Mouse (Mus musculus): ENCODE results near the gene Cped1. TPM values are rescaled to one million over a fixed set of nuclear protein-coding genes. Genes with fewer than 3 reads are reported as not detected.
"Not testable (repeated sequence)": the region's sequence is repeated elsewhere in the genome, so short reads cannot be mapped to it uniquely, and the experiment has no call there.

Cped1 gene
- polyA plus RNA-seq, 1 experiment from 2014 or later = 74.8 TPM

DNA sequence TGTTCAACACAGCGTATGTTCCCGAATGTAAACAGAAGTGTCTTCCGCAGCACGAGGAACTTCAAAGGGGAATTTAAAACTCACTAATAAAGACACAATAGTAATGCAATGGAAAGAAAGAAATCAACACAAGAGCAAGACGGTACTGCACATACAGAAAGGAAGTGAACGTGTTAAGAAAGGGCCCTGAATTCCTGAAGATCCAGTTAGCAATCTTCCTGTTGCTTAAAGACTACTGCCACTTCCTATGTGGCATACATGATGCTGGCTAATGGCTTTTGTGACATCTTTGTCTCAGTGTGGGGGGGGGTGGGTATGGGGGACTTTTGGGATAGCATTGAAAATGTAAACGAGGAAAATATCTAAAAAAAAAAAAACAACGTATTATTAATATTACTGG is 50.7 kb downstream of the Cped1 start:
- WGBS = 88% methylated on average over 8 of the region's 8 CpGs
- Histone ChIP-seq H3K36me3 (ENCODE audit: control insufficient read depth, insufficient read depth, low read length) (peaks cover 3% of the 10 kb centered on the region; the same call in 1 of the 2 replicates), H3K27me3 (ENCODE audit: control insufficient read depth, insufficient read depth, low read length) (no peaks in the 10 kb centered on the region), H3K4me3 (ENCODE audit: low read depth, low read length) (no peak overlapping the region), H3K4me1 (ENCODE audit: control insufficient read depth, insufficient read depth, low read length) (no peaks in the 10 kb centered on the region), H3K9ac (ENCODE audit: low read length) (no peak overlapping the region), H3K9me3 (ENCODE audit: control insufficient read depth, low read length) (no peaks in the 10 kb centered on the region), H3K27ac (replicated peaks; ENCODE audit: low read depth, low read length) (no peak overlapping the region), H3K4me2 (ENCODE audit: low read depth, severe bottlenecking) (no peak overlapping the region)
- ATAC-seq (ENCODE audit: insufficient number of reproducible peaks, low FRiP score, low TSS enrichment, low read depth) = no peak
- DNase-seq (ENCODE audit: low spot score) = no peak

GRCm38 (mm10) chr6:22036911-22037310 is 51.2 kb downstream of the Cped1 start:
- Histone ChIP-seq H3K4me3 (ENCODE audit: low read depth, low read length) (no peak overlapping the region), H3K27ac (replicated peaks; ENCODE audit: low read depth, low read length) (no peak overlapping the region), H3K36me3 (ENCODE audit: control insufficient read depth, insufficient read depth, low read length) (peaks cover 3% of the 10 kb centered on the region; the same call in 1 of the 2 replicates), H3K9ac (ENCODE audit: low read length) (no peak overlapping the region), H3K9me3 (ENCODE audit: control insufficient read depth, low read length) (no peaks in the 10 kb centered on the region), H3K27me3 (ENCODE audit: control insufficient read depth, insufficient read depth, low read length) (no peaks in the 10 kb centered on the region), H3K4me1 (ENCODE audit: control insufficient read depth, insufficient read depth, low read length) (no peaks in the 10 kb centered on the region), H3K4me2 (ENCODE audit: low read depth, severe bottlenecking) (no peak overlapping the region)
- ATAC-seq (ENCODE audit: insufficient number of reproducible peaks, low FRiP score, low TSS enrichment, low read depth) = no peak
- WGBS = 70% methylated on average over 1 of the region's 1 CpGs
- DNase-seq (ENCODE audit: low spot score) = no peak

GRCm38 (mm10) chr6:22037441-22038050 is 51.8 kb downstream of the Cped1 start:
- WGBS = 72% methylated on average over 4 of the region's 4 CpGs
- Histone ChIP-seq H3K27me3 (ENCODE audit: control insufficient read depth, insufficient read depth, low read length) (no peaks in the 10 kb centered on the region), H3K4me1 (ENCODE audit: control insufficient read depth, insufficient read depth, low read length) (no peaks in the 10 kb centered on the region), H3K4me3 (ENCODE audit: low read depth, low read length) (no peak overlapping the region), H3K9me3 (ENCODE audit: control insufficient read depth, low read length) (no peaks in the 10 kb centered on the region), H3K36me3 (ENCODE audit: control insufficient read depth, insufficient read depth, low read length) (peaks cover 3% of the 10 kb centered on the region; the same call in 1 of the 2 replicates), H3K27ac (replicated peaks; ENCODE audit: low read depth, low read length) (no peak overlapping the region), H3K4me2 (ENCODE audit: low read depth, severe bottlenecking) (no peak overlapping the region), H3K9ac (ENCODE audit: low read length) (no peak overlapping the region)
- DNase-seq (ENCODE audit: low spot score) (no peak), ATAC-seq (ENCODE audit: insufficient number of reproducible peaks, low FRiP score, low TSS enrichment, low read depth) (no peak)

DNA sequence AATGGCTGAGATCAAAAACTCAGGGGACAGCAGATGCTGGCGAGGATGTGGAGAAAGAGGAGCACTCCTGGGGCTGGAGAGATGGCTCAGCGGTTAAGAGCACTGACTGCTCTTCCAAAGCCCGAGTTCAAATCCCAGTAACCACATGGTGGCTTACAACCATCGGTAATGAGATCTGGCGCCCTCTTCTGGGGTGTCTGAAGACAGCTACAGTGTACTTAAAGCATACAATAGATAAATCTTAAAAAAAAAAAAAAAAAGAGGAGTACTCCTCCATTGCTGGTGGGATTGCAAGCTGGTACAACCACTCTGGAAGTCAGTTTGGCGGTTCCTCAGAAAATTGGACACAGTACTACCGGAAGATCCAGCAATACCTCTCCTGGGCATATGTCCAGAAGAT is 54.0 kb downstream of the Cped1 start:
- DNase-seq (ENCODE audit: low spot score); H3K36me3 ChIP-seq (ENCODE audit: control insufficient read depth, insufficient read depth, low read length); H3K9ac ChIP-seq (ENCODE audit: low read length); H3K4me1 ChIP-seq (ENCODE audit: control insufficient read depth, insufficient read depth, low read length); H3K27me3 ChIP-seq (ENCODE audit: control insufficient read depth, insufficient read depth, low read length); H3K4me3 ChIP-seq (ENCODE audit: low read depth, low read length); ATAC-seq (ENCODE audit: insufficient number of reproducible peaks, low FRiP score, low TSS enrichment, low read depth); H3K9me3 ChIP-seq (ENCODE audit: control insufficient read depth, low read length); H3K4me2 ChIP-seq (ENCODE audit: low read depth, severe bottlenecking); H3K27ac ChIP-seq (replicated peaks; ENCODE audit: low read depth, low read length): not testable (repeated sequence)
- WGBS = 73% methylated on average over 7 of the region's 7 CpGs

- Histone ChIP-seq H3K27me3 (ENCODE audit: control insufficient read depth, insufficient read depth, low read length) (no peaks in the 10 kb centered on the region), H3K4me3 (ENCODE audit: low read depth, low read length) (no peak overlapping the region), H3K27ac (replicated peaks; ENCODE audit: low read depth, low read length) (no peak overlapping the region), H3K4me2 (ENCODE audit: low read depth, severe bottlenecking) (no peak overlapping the region), H3K36me3 (ENCODE audit: control insufficient read depth, insufficient read depth, low read length) (no peaks in the 10 kb centered on the region), H3K9ac (ENCODE audit: low read length) (no peak overlapping the region), H3K9me3 (ENCODE audit: control insufficient read depth, low read length) (no peaks in the 10 kb centered on the region), H3K4me1 (ENCODE audit: control insufficient read depth, insufficient read depth, low read length) (no peaks in the 10 kb centered on the region)
- 82% methylated on average over 9 of the region's 9 CpGs for WGBS
- DNase-seq (ENCODE audit: low spot score) (no peak), ATAC-seq (ENCODE audit: insufficient number of reproducible peaks, low FRiP score, low TSS enrichment, low read depth) (no peak)
Observed at GRCm38 (mm10) chr6:22044880-22045605, 59.3 kb downstream of the Cped1 start.

GRCm38 (mm10) chr6:22047101-22047500 is 61.4 kb downstream of the Cped1 start:
- Histone ChIP-seq H3K9me3 (ENCODE audit: control insufficient read depth, low read length) (no peaks in the 10 kb centered on the region), H3K4me3 (ENCODE audit: low read depth, low read length) (no peak overlapping the region), H3K9ac (ENCODE audit: low read length) (no peak overlapping the region), H3K27me3 (ENCODE audit: control insufficient read depth, insufficient read depth, low read length) (no peaks in the 10 kb centered on the region), H3K4me2 (ENCODE audit: low read depth, severe bottlenecking) (no peak overlapping the region), H3K4me1 (ENCODE audit: control insufficient read depth, insufficient read depth, low read length) (no peaks in the 10 kb centered on the region), H3K27ac (replicated peaks; ENCODE audit: low read depth, low read length) (no peak overlapping the region), H3K36me3 (ENCODE audit: control insufficient read depth, insufficient read depth, low read length) (no peaks in the 10 kb centered on the region)
- ATAC-seq (ENCODE audit: insufficient number of reproducible peaks, low FRiP score, low TSS enrichment, low read depth) (no peak), DNase-seq (ENCODE audit: low spot score) (no peak)
- WGBS = 66% methylated on average over 2 of the region's 2 CpGs

DNA sequence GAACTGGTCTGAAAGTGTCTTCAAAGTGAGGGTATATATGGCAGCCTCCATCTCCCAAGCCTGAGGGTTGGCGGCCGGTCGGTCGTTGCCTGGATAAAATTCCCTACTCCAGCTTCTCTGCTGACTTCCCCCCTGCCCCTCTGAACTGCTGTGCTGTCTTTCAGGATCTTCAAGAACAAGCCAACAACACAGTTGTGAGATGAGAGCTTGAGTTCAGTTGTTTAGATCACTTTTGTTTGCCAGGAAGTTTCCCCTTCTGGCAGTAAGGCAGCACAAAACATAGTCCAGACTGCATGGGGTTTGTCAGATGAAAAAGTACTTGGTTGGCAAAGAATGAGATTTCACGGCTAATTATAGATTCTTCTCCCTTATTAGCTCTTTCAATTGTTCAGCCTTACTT is 63.4 kb downstream of the Cped1 start:
- ATAC-seq (ENCODE audit: insufficient number of reproducible peaks, low FRiP score, low TSS enrichment, low read depth) (no peak), DNase-seq (ENCODE audit: low spot score) (no peak)
- 76% methylated on average over 5 of the region's 5 CpGs for WGBS
- Histone ChIP-seq H3K4me2 (ENCODE audit: low read depth, severe bottlenecking) (no peak overlapping the region), H3K9ac (ENCODE audit: low read length) (no peak overlapping the region), H3K27me3 (ENCODE audit: control insufficient read depth, insufficient read depth, low read length) (no peaks in the 10 kb centered on the region), H3K9me3 (ENCODE audit: control insufficient read depth, low read length) (no peaks in the 10 kb centered on the region), H3K27ac (replicated peaks; ENCODE audit: low read depth, low read length) (no peak overlapping the region), H3K4me1 (ENCODE audit: control insufficient read depth, insufficient read depth, low read length) (no peaks in the 10 kb centered on the region), H3K36me3 (ENCODE audit: control insufficient read depth, insufficient read depth, low read length) (no peaks in the 10 kb centered on the region), H3K4me3 (ENCODE audit: low read depth, low read length) (no peak overlapping the region)

DNA sequence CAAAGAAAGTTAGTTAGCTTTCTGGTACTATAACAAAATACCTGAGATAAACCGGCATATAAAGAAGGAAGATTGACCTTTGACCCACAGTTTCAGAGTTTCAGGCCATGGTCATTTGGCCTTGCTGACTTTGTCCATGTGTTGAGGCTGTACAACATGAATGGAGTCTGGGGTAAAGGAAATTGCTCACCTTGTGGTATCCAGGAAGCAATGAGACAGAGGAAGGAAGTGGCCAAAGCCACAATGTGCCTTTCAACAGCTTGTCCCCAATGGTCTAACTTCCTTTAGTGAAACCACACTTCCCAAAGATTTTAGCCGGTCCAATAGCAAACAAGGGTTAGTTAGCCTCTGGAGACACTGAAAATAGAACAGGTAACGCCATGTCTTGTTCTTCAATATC is 65.8 kb downstream of the Cped1 start:
- Histone ChIP-seq H3K9ac (ENCODE audit: low read length) (no peak overlapping the region), H3K4me1 (ENCODE audit: control insufficient read depth, insufficient read depth, low read length) (no peaks in the 10 kb centered on the region), H3K9me3 (ENCODE audit: control insufficient read depth, low read length) (no peaks in the 10 kb centered on the region), H3K27ac (replicated peaks; ENCODE audit: low read depth, low read length) (no peak overlapping the region), H3K4me2 (ENCODE audit: low read depth, severe bottlenecking) (no peak overlapping the region), H3K4me3 (ENCODE audit: low read depth, low read length) (no peak overlapping the region), H3K27me3 (ENCODE audit: control insufficient read depth, insufficient read depth, low read length) (no peaks in the 10 kb centered on the region), H3K36me3 (ENCODE audit: control insufficient read depth, insufficient read depth, low read length) (no peaks in the 10 kb centered on the region)
- no peak for ATAC-seq (ENCODE audit: insufficient number of reproducible peaks, low FRiP score, low TSS enrichment, low read depth)
- 89% methylated on average over 3 of the region's 3 CpGs for WGBS
- DNase-seq (ENCODE audit: low spot score) = no peak

Data from limb, embryonic 11.5 days (tissue).